Mouse (Mus musculus) MEL (cell line): ENCODE measurements around the gene Pecam1. TPM values are rescaled to one million over a fixed set of nuclear protein-coding genes. Genes with fewer than 3 reads are reported as not detected.
A peak's percentile ranks its signal among the peaks of the same experiment; 100 is the strongest.

Experiments
- DNase-seq: peaks from one replicate; pipeline ENCODE4 v3.0.0; 2011; ENCODE audit warnings: low read depth, low spot score
- H3K27ac ChIP-seq: 2 replicates; pipeline ENCODE4 v1.5.1; 2012; ENCODE audit warnings: low read depth, mild to moderate bottlenecking, control low read depth, low read length, moderate library complexity; ENCODE audit not compliant: control insufficient read depth
- H3K27me3 ChIP-seq, 2 experiments: fragments of 150-350 bp in 1 of 2; sonication (generic) in 1 of 2; 2 replicates each; pipeline ENCODE4 v1.6.1; 2012; ENCODE audit warnings: low read length in 2 of 2, mild to moderate bottlenecking in 2 of 2, improper control_type of control experiment in 1 of 2, moderate library complexity in 1 of 2; ENCODE audit not compliant: insufficient read depth in 2 of 2, control insufficient read depth in 1 of 2
- H3K36me3 ChIP-seq, 2 experiments: 2 replicates each; pipeline ENCODE4 v1.6.1; 2012 to 2014; ENCODE audit warnings: low read length in 2 of 2, improper control_type of control experiment in 1 of 2, inconsistent platforms in 1 of 2, mild to moderate bottlenecking in 1 of 2; ENCODE audit not compliant: insufficient read depth in 2 of 2, control insufficient read depth in 1 of 2
- H3K4me1 ChIP-seq, 2 experiments: fragments of 150-350 bp in 1 of 2; sonication (generic) in 1 of 2; 2 replicates each; pipeline ENCODE4 v1.6.1; 2012; ENCODE audit warnings: low read length in 2 of 2, improper control_type of control experiment in 1 of 2, mild to moderate bottlenecking in 1 of 2; ENCODE audit not compliant: insufficient read depth in 2 of 2, control insufficient read depth in 1 of 2
- H3K4me3 ChIP-seq, 2 experiments: fragments of 150-350 bp in 1 of 2; sonication (generic) in 1 of 2; 2 replicates each; pipeline ENCODE4 v1.5.1; 2012; ENCODE audit warnings: low read depth in 2 of 2, low read length in 2 of 2, mild to moderate bottlenecking in 2 of 2, moderate library complexity in 2 of 2, control low read depth in 1 of 2, improper control_type of control experiment in 1 of 2; ENCODE audit not compliant: control insufficient read depth in 1 of 2, insufficient read depth in 1 of 2
- H3K79me2 ChIP-seq: 2 replicates; pipeline ENCODE4 v1.6.1; 2012; ENCODE audit warnings: mild to moderate bottlenecking, low read length, moderate library complexity; ENCODE audit not compliant: control insufficient read depth, poor library complexity, insufficient read depth
- H3K9ac ChIP-seq: 2 replicates; pipeline ENCODE4 v1.6.1; 2012; ENCODE audit warnings: low read depth, mild to moderate bottlenecking, control low read depth, low read length, moderate library complexity; ENCODE audit not compliant: control insufficient read depth, poor library complexity, severe bottlenecking
- H3K9me3 ChIP-seq: fragments of 150-350 bp; sonication (generic); replicated peaks from 2 replicates; pipeline ENCODE4 v1.6.1; 2012; ENCODE audit warnings: mild to moderate bottlenecking, low read length, improper control_type of control experiment, moderate library complexity; ENCODE audit not compliant: insufficient read depth
- CHD1 ChIP-seq: IDR thresholded peaks from 2 replicates; pipeline ENCODE4 v1.6.1; 2012; ENCODE audit warnings: low read depth, mild to moderate bottlenecking, inconsistent platforms, low read length, improper control_type of control experiment
- CTCF ChIP-seq, 3 experiments: IDR thresholded peaks in 2 of 3; conservative IDR thresholded peaks in 1 of 3; 2 replicates each; pipeline ENCODE4 v1.5.1; 2011 to 2012; ENCODE audit warnings: low read length in 3 of 3, low read depth in 2 of 3, mild to moderate bottlenecking in 2 of 3, improper control_type of control experiment in 1 of 3, inconsistent platforms in 1 of 3, mixed read lengths in 1 of 3, moderate library complexity in 1 of 3; ENCODE audit not compliant: control insufficient read depth in 1 of 3, insufficient read depth in 1 of 3, poor library complexity in 1 of 3, severe bottlenecking in 1 of 3
- ELF1 ChIP-seq: IDR thresholded peaks from 2 replicates; pipeline ENCODE4 v1.6.1; 2014; ENCODE audit warnings: low read depth, mild to moderate bottlenecking, inconsistent platforms, low read length, improper control_type of control experiment, moderate library complexity
- EP300 ChIP-seq, 2 experiments: IDR thresholded peaks; 2 replicates each; pipeline ENCODE4 v1.6.1; 2011; ENCODE audit warnings: improper control_type of control experiment in 2 of 2, low read length in 2 of 2, low read depth in 1 of 2, mild to moderate bottlenecking in 1 of 2
- ETS1 ChIP-seq: IDR thresholded peaks from 2 replicates; pipeline ENCODE4 v1.6.1; 2012; ENCODE audit warnings: low read depth, mild to moderate bottlenecking, inconsistent platforms, low read length, improper control_type of control experiment, moderate library complexity
- KAT2A ChIP-seq: conservative IDR thresholded peaks from 2 replicates; pipeline ENCODE4 v1.6.1; 2012; ENCODE audit warnings: low read depth, low read length, improper control_type of control experiment, inconsistent platforms
- MEF2A ChIP-seq: IDR thresholded peaks from 2 replicates; pipeline ENCODE4 v1.6.1; 2014; ENCODE audit warnings: low read depth, mild to moderate bottlenecking, inconsistent platforms, low read length, improper control_type of control experiment; ENCODE audit not compliant: poor library complexity, insufficient replicate concordance, severe bottlenecking; ENCODE audit errors: extremely low read depth
- MYB ChIP-seq: IDR thresholded peaks from 2 replicates; pipeline ENCODE4 v1.6.1; 2011; ENCODE audit warnings: mild to moderate bottlenecking, low read depth, low read length, improper control_type of control experiment
- POLR2AphosphoS5 ChIP-seq: IDR thresholded peaks from 2 replicates; pipeline ENCODE4 v1.6.1; 2012; ENCODE audit warnings: low read depth, borderline replicate concordance, mild to moderate bottlenecking, inconsistent platforms, low read length, moderate library complexity, mixed read lengths
- RAD21 ChIP-seq: IDR thresholded peaks from 2 replicates; pipeline ENCODE4 v1.6.1; 2011; ENCODE audit warnings: mild to moderate bottlenecking, low read depth, low read length, improper control_type of control experiment
- RCOR1 ChIP-seq: IDR thresholded peaks from 2 replicates; pipeline ENCODE4 v1.6.1; 2012; ENCODE audit warnings: low read depth, mild to moderate bottlenecking, inconsistent platforms, low read length, improper control_type of control experiment
- SMC3 ChIP-seq: IDR thresholded peaks from 2 replicates; pipeline ENCODE4 v1.6.1; 2011; ENCODE audit warnings: low read depth, low read length, improper control_type of control experiment
- TAL1 ChIP-seq: IDR thresholded peaks from 2 replicates; pipeline ENCODE4 v1.6.1; 2012; ENCODE audit warnings: mild to moderate bottlenecking, inconsistent platforms, low read length, moderate library complexity, mixed read lengths
- TCF12 ChIP-seq: IDR thresholded peaks from 2 replicates; pipeline ENCODE4 v1.6.1; 2014; ENCODE audit warnings: low read depth, mild to moderate bottlenecking, inconsistent platforms, low read length, improper control_type of control experiment, moderate library complexity
- UBTF ChIP-seq: IDR thresholded peaks from 2 replicates; pipeline ENCODE4 v1.6.1; 2012; ENCODE audit warnings: low read depth, mild to moderate bottlenecking, inconsistent platforms, low read length, improper control_type of control experiment, moderate library complexity, borderline replicate concordance; ENCODE audit not compliant: insufficient read depth
- ZC3H11A ChIP-seq: IDR thresholded peaks from 2 replicates; pipeline ENCODE4 v1.6.1; 2012; ENCODE audit warnings: low read depth, mild to moderate bottlenecking, inconsistent platforms, low read length, improper control_type of control experiment
- ZMIZ1 ChIP-seq: IDR thresholded peaks from 2 replicates; pipeline ENCODE4 v1.6.1; 2012; ENCODE audit warnings: low read depth, mild to moderate bottlenecking, inconsistent platforms, low read length, improper control_type of control experiment, moderate library complexity
- polyA plus RNA-seq, 2 experiments: library from polyadenylated mRNA; stranded (reverse) in 1 of 2; unstranded in 1 of 2; fragments of >175 nt in 1 of 2; fragments of >200 nt in 1 of 2; gene quantifications; 2 replicates each; pipeline versions ENCODE4 v1.2.1 to v1.2.4; 2012; ENCODE audit warnings: low replicate concordance in 2 of 2, low read depth in 1 of 2; ENCODE audit not compliant: insufficient read length in 2 of 2, insufficient read depth in 1 of 2, missing spikeins in 1 of 2
- total RNA-seq: library from RNA; depleted of rRNA; stranded (reverse); fragments of 300-350 nt; gene quantifications from 2 replicates; pipeline ENCODE4 v1.2.3, GENCODE M21; 2012

Gene Pecam1
- total and polyA plus RNA-seq, 3 experiments, result 0.12 to 0.14 TPM; not detected in 1

- no peak for TF ChIP-seq ZMIZ1
- TF ChIP-seq CHD1, result no peak
- no peak for TF ChIP-seq KAT2A
- no peak for TF ChIP-seq ETS1
- TF ChIP-seq ELF1, result no peak
- no peak for TF ChIP-seq SMC3
- TF ChIP-seq MEF2A, result no peak
- TF ChIP-seq MYB, result no peak
- no peak for TF ChIP-seq TCF12
- no peak for TF ChIP-seq EP300 (IDR thresholded peaks at IDR 0.05; ENCODE audit: low read depth in 1 of 2, low read length in 2 of 2)
- TF ChIP-seq POLR2AphosphoS5, result no peak
- no peak for TF ChIP-seq RCOR1
- no peak for TF ChIP-seq UBTF
- Histone ChIP-seq H3K27me3 (peaks cover 0 to 5% of the 10 kb centered on the region in 2 experiments; a peak in 2 of 4 replicates), H3K4me3 (no peak overlapping the region), H3K27ac (no peak overlapping the region), H3K36me3 (peaks cover 0 to 2% of the 10 kb centered on the region in 2 experiments; a peak in 1 of 4 replicates), H3K9ac (no peak overlapping the region), H3K9me3 (no peaks in the 10 kb centered on the region), H3K79me2 (no peaks in the 10 kb centered on the region), H3K4me1 (0 out of 4 replicates have a peak, but pooled peaks cover 0 to 9% of the 10 kb centered on the region in 2 experiments)
- DNase-seq, result no peak
These were observed 69.3 kb downstream of the Pecam1 start for GRCm38 (mm10) chr11:106681138-106681537.

GRCm38 (mm10) chr11:106679874-106680273 lies 70.6 kb downstream of the Pecam1 start:
- H3K27ac ChIP-seq, result no peak overlapping the region
- H3K79me2 ChIP-seq, result no peaks in the 10 kb centered on the region
- H3K27me3 ChIP-seq, result peaks cover 0 to 5% of the 10 kb centered on the region in 2 experiments; a peak in 2 of 4 replicates
- peaks cover 0 to 21% of the 10 kb centered on the region in 2 experiments; a peak in 2 of 4 replicates for H3K4me1 ChIP-seq
- peak; percentile 48; the same call in 1 of the 2 replicates for TF ChIP-seq ZC3H11A
- TF ChIP-seq RAD21, result peak; percentile 56
- TF ChIP-seq TAL1, result no peak
- TF ChIP-seq CTCF (IDR thresholded peaks at IDR 0.05 in 2 of 3, conservative IDR thresholded peaks at IDR 0.05 in 1 of 3; ENCODE audit: control insufficient read depth in 1 of 3, insufficient read depth in 1 of 3, low read depth in 2 of 3, low read length in 3 of 3, poor library complexity in 1 of 3, severe bottlenecking in 1 of 3), result peak; percentile 7 to 51 (median 34); a peak in 4 of 6 replicates
- peak; percentile 66 for TF ChIP-seq SMC3
- H3K9me3 ChIP-seq, result no peaks in the 10 kb centered on the region
- no peak for DNase-seq
- H3K9ac ChIP-seq, result no peak overlapping the region
- peaks cover 0 to 5% of the 10 kb centered on the region in 2 experiments; a peak in 2 of 4 replicates for H3K36me3 ChIP-seq
- no peak overlapping the region for H3K4me3 ChIP-seq
